Mouse (Mus musculus) embryonic facial prominence, embryonic 14.5 days (tissue): ENCODE measurements at regions not wholly inside any gene's neighbourhood (a gene's known extent, or its start where the extent isn't known, plus 50 kb on each side); places are given as distances from the start of the nearest gene placed in this dataset.
"Not testable (repeated sequence)": the region's sequence is repeated elsewhere in the genome, so short reads cannot be mapped to it uniquely, and the experiment has no call there.

ENCODE experiments used
- ATAC-seq: fragments of 200-750 bp; cut with Nextera tagmentation; 2 replicates; pipeline ENCODE4 v1.8.0; 2017; ENCODE audit warnings: low read depth, moderate number of reproducible peaks, moderate TSS enrichment
- DNase-seq: peaks from one replicate; pipeline ENCODE4 v3.0.0-alpha.2; 2015; ENCODE audit warnings: low spot score
- H3K27ac ChIP-seq: fragments of 300-500 bp; sonication (generic); replicated peaks from 2 replicates; pipeline ENCODE4 v1.5.1; 2014; ENCODE audit warnings: low read depth, mild to moderate bottlenecking, low read length, moderate library complexity
- H3K27me3 ChIP-seq: fragments of 300-500 bp; sonication (generic); replicated peaks from 2 replicates; pipeline ENCODE4 v1.6.1; 2014; ENCODE audit warnings: low read length; ENCODE audit not compliant: control insufficient read depth, insufficient read depth
- H3K36me3 ChIP-seq: fragments of 300-500 bp; sonication (generic); 2 replicates; pipeline ENCODE4 v1.6.1; 2014; ENCODE audit warnings: low read length, mixed read lengths; ENCODE audit not compliant: control insufficient read depth, insufficient read depth
- H3K4me1 ChIP-seq: fragments of 300-500 bp; sonication (generic); 2 replicates; pipeline ENCODE4 v1.6.1; 2014; ENCODE audit warnings: antibody characterized with exemption, low read length; ENCODE audit not compliant: control insufficient read depth, insufficient read depth
- H3K4me2 ChIP-seq: fragments of 300-500 bp; sonication (generic); 2 replicates; pipeline ENCODE4 v1.6.1; 2014; ENCODE audit warnings: low read depth, mild to moderate bottlenecking, low read length, moderate library complexity, mixed read lengths
- H3K4me3 ChIP-seq: fragments of 300-500 bp; sonication (generic); 2 replicates; pipeline ENCODE4 v1.5.1; 2014; ENCODE audit warnings: low read depth, mild to moderate bottlenecking, low read length
- H3K9ac ChIP-seq: fragments of 300-500 bp; sonication (generic); 2 replicates; pipeline ENCODE4 v1.6.1; 2014; ENCODE audit warnings: low read depth, mild to moderate bottlenecking, low read length, moderate library complexity, mixed read lengths
- H3K9me3 ChIP-seq: fragments of 300-500 bp; sonication (generic); 2 replicates; pipeline ENCODE4 v1.6.1; 2016; ENCODE audit warnings: low read length; ENCODE audit not compliant: control insufficient read depth
- WGBS: fragments of 180-500 bp; shearing (Covaris S2); extraction: QIAGEN DNeasy Blood & Tissue Kit; methylation state at CpG from one replicate; pipeline ENCODE4 v1.1.7; 2014; 5-methylcytosine and 5-hydroxymethylcytosine counted together

DNA sequence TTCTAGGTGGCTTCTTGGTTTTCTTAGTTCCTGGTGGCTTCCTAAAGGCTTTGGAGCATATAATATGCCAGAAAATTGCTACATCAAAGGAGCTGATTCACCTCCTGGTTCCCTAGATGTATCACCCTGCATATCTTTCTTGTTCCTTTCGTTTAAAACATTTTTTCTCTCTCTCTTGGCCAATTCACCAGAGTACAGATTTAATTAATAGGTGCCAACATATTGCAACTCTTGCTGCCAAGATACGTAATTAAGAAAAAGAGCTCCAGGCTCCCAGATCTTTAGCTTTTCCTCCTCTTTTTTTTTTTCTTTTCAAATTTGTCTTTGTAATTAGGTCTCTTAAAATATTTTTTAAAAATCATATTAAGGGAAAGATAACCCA is 1714.4 kb upstream of the 5930422O12Rik start:
- H3K27ac ChIP-seq = no peak overlapping the region
- ATAC-seq = no peak
- no peaks in the 10 kb centered on the region for H3K9me3 ChIP-seq
- DNase-seq = no peak
- no peak overlapping the region for H3K9ac ChIP-seq
- no peaks in the 10 kb centered on the region for H3K36me3 ChIP-seq
- H3K4me2 ChIP-seq = no peak overlapping the region
- WGBS = 67% methylated on average over 2 of the region's 2 CpGs
- H3K4me3 ChIP-seq = no peak overlapping the region
- H3K27me3 ChIP-seq = no peaks in the 10 kb centered on the region
- H3K4me1 ChIP-seq = no peaks in the 10 kb centered on the region

GRCm38 (mm10) chr8:31720021-31720420 is 1708.5 kb upstream of the 5930422O12Rik start:
- no peaks in the 10 kb centered on the region for H3K36me3 ChIP-seq
- no peak overlapping the region for H3K27ac ChIP-seq
- no peak overlapping the region for H3K9ac ChIP-seq
- H3K4me2 ChIP-seq = no peak overlapping the region
- 38% methylated on average over 3 of the region's 3 CpGs for WGBS
- ATAC-seq (no peak), DNase-seq (no peak)
- no peaks in the 10 kb centered on the region for H3K4me1 ChIP-seq
- H3K4me3 ChIP-seq = no peak overlapping the region
- H3K9me3 ChIP-seq = no peaks in the 10 kb centered on the region
- no peaks in the 10 kb centered on the region for H3K27me3 ChIP-seq

DNA sequence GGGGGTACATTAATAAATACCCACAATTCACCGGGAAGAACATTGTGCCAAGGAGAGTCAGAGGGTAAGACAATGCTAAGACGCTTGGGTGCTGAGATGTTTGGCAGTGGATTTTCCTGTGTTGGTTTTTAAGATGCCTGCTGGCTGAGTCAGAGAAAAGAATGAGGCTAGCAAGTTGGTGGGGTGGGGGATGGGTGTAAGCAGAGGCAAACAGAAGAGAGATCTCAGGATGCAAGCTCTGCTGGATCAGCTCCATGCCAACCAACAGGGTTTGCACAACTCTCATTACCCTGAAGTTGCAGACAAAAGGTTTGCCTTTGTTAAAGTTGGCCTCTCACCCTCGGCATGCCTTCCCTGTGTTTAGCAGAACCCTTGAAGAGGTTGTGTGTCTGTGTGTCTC is 1707.9 kb upstream of the 5930422O12Rik start:
- Histone ChIP-seq H3K9me3 (no peaks in the 10 kb centered on the region), H3K36me3 (no peaks in the 10 kb centered on the region), H3K9ac (no peak overlapping the region), H3K27ac (no peak overlapping the region), H3K4me2 (no peak overlapping the region), H3K27me3 (no peaks in the 10 kb centered on the region), H3K4me1 (no peaks in the 10 kb centered on the region), H3K4me3 (no peak overlapping the region)
- no peak for ATAC-seq
- 36% methylated on average over 3 of the region's 3 CpGs for WGBS
- DNase-seq = peak; percentile 38

DNA sequence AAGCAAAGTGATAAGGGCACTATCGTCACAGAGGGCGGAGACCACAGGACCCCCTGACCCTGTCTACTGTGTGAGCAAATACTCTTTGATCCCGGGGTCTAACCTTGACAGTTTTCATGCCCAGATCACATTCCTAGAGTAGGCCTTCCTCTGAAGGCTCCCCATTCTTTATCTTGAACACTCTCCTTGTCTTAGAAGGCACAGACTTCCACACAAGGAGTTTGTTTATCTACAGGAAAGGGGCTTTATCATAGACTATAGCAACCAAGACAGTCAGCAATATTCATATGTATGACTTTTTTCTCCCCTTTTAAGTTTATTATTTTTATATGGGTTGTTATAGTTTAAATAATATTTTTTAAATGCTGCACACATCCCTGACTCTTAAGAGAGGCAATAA is 1703.1 kb upstream of the 5930422O12Rik start:
- Histone ChIP-seq H3K4me3 (no peak overlapping the region), H3K9ac (no peak overlapping the region), H3K4me2 (no peak overlapping the region), H3K4me1 (no peaks in the 10 kb centered on the region), H3K27ac (no peak overlapping the region), H3K36me3 (no peaks in the 10 kb centered on the region), H3K9me3 (no peaks in the 10 kb centered on the region), H3K27me3 (no peaks in the 10 kb centered on the region)
- DNase-seq = no peak
- 78% methylated on average over 3 of the region's 3 CpGs for WGBS
- ATAC-seq = no peak

GRCm38 (mm10) chr8:31735610-31736009 is 1692.9 kb upstream of the 5930422O12Rik start:
- no peak for DNase-seq
- Histone ChIP-seq H3K27ac (no peak overlapping the region), H3K4me3 (no peak overlapping the region), H3K4me1 (no peaks in the 10 kb centered on the region), H3K9me3 (no peaks in the 10 kb centered on the region), H3K4me2 (no peak overlapping the region), H3K36me3 (no peaks in the 10 kb centered on the region), H3K9ac (no peak overlapping the region), H3K27me3 (no peaks in the 10 kb centered on the region)
- ATAC-seq = no peak
- WGBS = 77% methylated on average over 2 of the region's 2 CpGs

- ATAC-seq, H3K4me2 ChIP-seq, H3K27ac ChIP-seq, H3K9ac ChIP-seq, H3K4me1 ChIP-seq, H3K36me3 ChIP-seq, H3K4me3 ChIP-seq, DNase-seq, H3K27me3 ChIP-seq, H3K9me3 ChIP-seq: not testable (repeated sequence)
- 90% methylated on average over 6 of the region's 6 CpGs for WGBS
Measured at GRCm38 (mm10) chr8:31737314-31737713, 1691.2 kb upstream of the 5930422O12Rik start.

DNA sequence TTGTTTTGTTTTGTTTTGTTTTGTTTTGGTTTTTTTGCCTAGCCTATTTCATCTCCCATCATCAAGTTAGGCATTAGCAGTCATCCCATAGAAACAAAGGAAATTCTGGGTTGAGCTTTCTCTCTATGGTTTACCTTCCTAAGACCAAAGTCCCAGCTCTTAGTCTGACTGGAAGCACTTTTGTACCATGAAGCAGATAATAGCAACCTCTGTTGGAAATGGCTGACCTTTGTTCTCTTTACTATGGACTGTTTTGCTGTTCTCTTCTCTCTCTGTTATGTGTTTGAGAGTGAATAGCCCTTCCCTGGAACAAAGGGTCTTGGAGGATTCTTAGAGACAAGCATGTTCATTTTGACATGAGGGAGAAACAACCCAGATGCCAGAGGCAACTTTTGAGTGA is 1681.7 kb upstream of the 5930422O12Rik start:
- DNase-seq = no peak

GRCm38 (mm10) chr8:31749974-31750373 is 1678.5 kb upstream of the 5930422O12Rik start:
- ATAC-seq (no peak), DNase-seq (peak; percentile 33)
- no peak overlapping the region for H3K9ac ChIP-seq
- no peaks in the 10 kb centered on the region for H3K9me3 ChIP-seq
- H3K4me1 ChIP-seq = no peaks in the 10 kb centered on the region
- H3K27ac ChIP-seq = no peak overlapping the region
- no peaks in the 10 kb centered on the region for H3K27me3 ChIP-seq
- 56% methylated on average over 2 of the region's 2 CpGs for WGBS
- H3K36me3 ChIP-seq = no peaks in the 10 kb centered on the region
- no peak overlapping the region for H3K4me2 ChIP-seq
- no peak overlapping the region for H3K4me3 ChIP-seq

More for the DNA sequence above, 1681.7 kb upstream of the 5930422O12Rik start:
- Histone ChIP-seq H3K36me3 (no peaks in the 10 kb centered on the region), H3K9me3 (no peaks in the 10 kb centered on the region), H3K27me3 (no peaks in the 10 kb centered on the region), H3K4me2 (no peak overlapping the region), H3K9ac (no peak overlapping the region), H3K4me1 (no peaks in the 10 kb centered on the region), H3K4me3 (no peak overlapping the region), H3K27ac (no peak overlapping the region)
- ATAC-seq = no peak

DNA sequence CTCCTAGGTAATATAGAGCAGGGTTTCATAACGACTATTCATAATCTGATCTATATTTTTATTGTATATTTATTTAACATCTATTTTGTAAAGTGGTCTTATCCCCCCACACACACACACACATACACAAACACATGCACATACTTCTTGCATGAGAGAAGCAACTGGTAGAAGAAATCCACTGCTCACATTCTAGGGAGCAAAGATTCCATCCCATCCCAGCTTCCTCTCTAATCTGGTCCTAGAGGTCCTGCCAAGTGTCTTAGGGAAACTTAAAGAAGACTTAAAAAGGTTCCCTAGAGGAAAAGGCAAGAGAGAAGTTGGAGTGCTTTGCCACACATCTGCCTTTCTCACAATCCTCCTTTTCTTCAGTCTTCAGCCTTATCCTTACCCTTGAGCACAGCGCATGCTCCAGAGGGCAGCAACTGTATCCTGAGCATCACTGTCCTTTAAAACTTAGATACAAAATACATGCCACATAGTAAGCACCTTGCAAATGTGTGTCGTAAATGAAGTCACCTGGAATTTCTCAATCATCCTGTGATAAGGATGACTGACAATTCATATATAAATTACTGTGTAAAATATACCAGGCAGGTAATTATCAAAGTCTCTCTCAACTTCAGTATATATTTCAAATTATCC is 1677.9 kb upstream of the 5930422O12Rik start:
- WGBS = 73% methylated on average over 3 of the region's 3 CpGs
- DNase-seq = no peak
- Histone ChIP-seq H3K27me3 (no peaks in the 10 kb centered on the region), H3K9ac (no peak overlapping the region), H3K27ac (no peak overlapping the region), H3K4me3 (no peak overlapping the region), H3K36me3 (no peaks in the 10 kb centered on the region), H3K9me3 (no peaks in the 10 kb centered on the region), H3K4me1 (no peaks in the 10 kb centered on the region), H3K4me2 (no peak overlapping the region)
- ATAC-seq = no peak
